Mouse (Mus musculus): ENCODE measurements around the gene Lbx2. TPM values are rescaled to one million over a fixed set of nuclear protein-coding genes. Genes with fewer than 3 reads are reported as not detected.
A peak's percentile ranks its signal among the peaks of the same experiment; 100 is the strongest.

Lbx2 gene
- polyA plus RNA-seq, 1 experiment from 2014 or later: 0.27 TPM

GRCm38 (mm10) chr6:83125331-83125730 is 39.2 kb downstream of the Lbx2 start, which contains the start of gene Ino80b:
TSS of gene Ino80b (minus strand) at chr6:83125431.
- ATAC-seq (ENCODE audit: insufficient number of reproducible peaks, insufficient read depth, low FRiP score, low TSS enrichment, low read depth): no peak
- Histone ChIP-seq H3K4me1 (peaks cover 30% of the 10 kb centered on the region), H3K4me2 (peak within 1 kb of the TSS; percentile 83), H3K4me3 (peak within 1 kb of the TSS; percentile 81), H3K27me3 (no peaks in the 10 kb centered on the region), H3K36me3 (no peaks in the 10 kb centered on the region), H3K27ac (peak within 1 kb of the TSS; percentile 64; the same call in 1 of the 2 replicates), H3K9me3 (no peaks in the 10 kb centered on the region), H3K9ac (peak within 1 kb of the TSS; percentile 83)
- 22% methylated on average over 5 of the region's 5 CpGs for WGBS

- no peaks in the 10 kb centered on the region for H3K36me3 ChIP-seq
- H3K4me1 ChIP-seq: peaks cover 26% of the 10 kb centered on the region
- H3K9me3 ChIP-seq: no peaks in the 10 kb centered on the region
- no peak for ATAC-seq (ENCODE audit: insufficient number of reproducible peaks, insufficient read depth, low FRiP score, low TSS enrichment, low read depth)
- no peak overlapping the region for H3K27ac ChIP-seq
- no peak overlapping the region for H3K9ac ChIP-seq
- WGBS: 90% methylated on average over 5 of the region's 5 CpGs
- H3K27me3 ChIP-seq: no peaks in the 10 kb centered on the region
- H3K4me2 ChIP-seq: no peak overlapping the region
- no peak overlapping the region for H3K4me3 ChIP-seq
Observed at GRCm38 (mm10) chr6:83127419-83127818, 41.3 kb downstream of the Lbx2 start.

- H3K9ac ChIP-seq: no peak overlapping the region
- no peaks in the 10 kb centered on the region for H3K27me3 ChIP-seq
- no peaks in the 10 kb centered on the region for H3K36me3 ChIP-seq
- ATAC-seq (ENCODE audit: insufficient number of reproducible peaks, insufficient read depth, low FRiP score, low TSS enrichment, low read depth): no peak
- WGBS: 79% methylated on average over 6 of the region's 6 CpGs
- H3K4me2 ChIP-seq: no peak overlapping the region
- no peak overlapping the region for H3K27ac ChIP-seq
- H3K4me1 ChIP-seq: peaks cover 18% of the 10 kb centered on the region
- H3K4me3 ChIP-seq: no peak overlapping the region
- H3K9me3 ChIP-seq: no peaks in the 10 kb centered on the region
Observed at GRCm38 (mm10) chr6:83131469-83132034, 45.4 kb downstream of the Lbx2 start.

GRCm38 (mm10) chr6:83132176-83132919 is 46.2 kb downstream of the Lbx2 start:
- Histone ChIP-seq H3K4me2 (no peak overlapping the region), H3K9me3 (no peaks in the 10 kb centered on the region), H3K9ac (no peak overlapping the region), H3K4me1 (peaks cover 20% of the 10 kb centered on the region), H3K36me3 (no peaks in the 10 kb centered on the region), H3K4me3 (no peak overlapping the region), H3K27ac (no peak overlapping the region), H3K27me3 (no peaks in the 10 kb centered on the region)
- ATAC-seq (ENCODE audit: insufficient number of reproducible peaks, insufficient read depth, low FRiP score, low TSS enrichment, low read depth): no peak
- WGBS: 86% methylated on average over 9 of the region's 9 CpGs

GRCm38 (mm10) chr6:83134226-83134625 is 48.1 kb downstream of the Lbx2 start:
- H3K27ac ChIP-seq: no peak overlapping the region
- H3K4me1 ChIP-seq: peaks cover 35% of the 10 kb centered on the region
- H3K27me3 ChIP-seq: no peaks in the 10 kb centered on the region
- 64% methylated on average over 3 of the region's 3 CpGs for WGBS
- no peak overlapping the region for H3K4me2 ChIP-seq
- ATAC-seq (ENCODE audit: insufficient number of reproducible peaks, insufficient read depth, low FRiP score, low TSS enrichment, low read depth): no peak
- H3K4me3 ChIP-seq: no peak overlapping the region
- no peak overlapping the region for H3K9ac ChIP-seq
- H3K36me3 ChIP-seq: no peaks in the 10 kb centered on the region
- no peaks in the 10 kb centered on the region for H3K9me3 ChIP-seq

- Histone ChIP-seq H3K4me1 (peaks cover 43% of the 10 kb centered on the region), H3K27me3 (no peaks in the 10 kb centered on the region), H3K36me3 (no peaks in the 10 kb centered on the region), H3K4me2 (peak within 1 kb of the TSS; percentile 79), H3K27ac (peak within 1 kb of the TSS; percentile 100), H3K4me3 (peak within 1 kb of the TSS; percentile 51), H3K9ac (peak within 1 kb of the TSS; percentile 87), H3K9me3 (no peaks in the 10 kb centered on the region)
- no peak for ATAC-seq (ENCODE audit: insufficient number of reproducible peaks, insufficient read depth, low FRiP score, low TSS enrichment, low read depth)
- WGBS: 61% methylated on average over 7 of the region's 7 CpGs
Observed at GRCm38 (mm10) chr6:83134951-83135513, 48.9 kb downstream of the Lbx2 start, which contains the start of gene Rtkn. TSS of gene Rtkn (plus strand) at chr6:83135463.

- Histone ChIP-seq H3K4me1 (peaks cover 45% of the 10 kb centered on the region), H3K9me3 (no peaks in the 10 kb centered on the region), H3K9ac (peak overlapping the region; percentile 87), H3K4me3 (peak overlapping the region; percentile 51), H3K27me3 (no peaks in the 10 kb centered on the region), H3K36me3 (no peaks in the 10 kb centered on the region), H3K4me2 (peak overlapping the region; percentile 79), H3K27ac (peak overlapping the region; percentile 100)
- WGBS: 3% methylated on average over 37 of the region's 37 CpGs
- no peak for ATAC-seq (ENCODE audit: insufficient number of reproducible peaks, insufficient read depth, low FRiP score, low TSS enrichment, low read depth)
Observed at GRCm38 (mm10) chr6:83135571-83136161, 49.5 kb downstream of the Lbx2 start.

GRCm38 (mm10) chr6:83136291-83136880 is 50.2 kb downstream of the Lbx2 start:
- H3K36me3 ChIP-seq: no peaks in the 10 kb centered on the region
- peak overlapping the region; percentile 51 for H3K4me3 ChIP-seq
- 0 out of 2 replicates have a peak, but pooled peaks have one; percentile 1 for ATAC-seq (ENCODE audit: insufficient number of reproducible peaks, insufficient read depth, low FRiP score, low TSS enrichment, low read depth)
- no peaks in the 10 kb centered on the region for H3K27me3 ChIP-seq
- H3K9me3 ChIP-seq: no peaks in the 10 kb centered on the region
- H3K4me2 ChIP-seq: peak overlapping the region; percentile 79
- peak overlapping the region; percentile 100 for H3K27ac ChIP-seq
- H3K9ac ChIP-seq: peak overlapping the region; percentile 87
- 10% methylated on average over 5 of the region's 5 CpGs for WGBS
- peaks cover 48% of the 10 kb centered on the region for H3K4me1 ChIP-seq

GRCm38 (mm10) chr6:83136881-83137575 is 50.9 kb downstream of the Lbx2 start:
- peak; percentile 82 for ATAC-seq (ENCODE audit: insufficient number of reproducible peaks, insufficient read depth, low FRiP score, low TSS enrichment, low read depth)
- Histone ChIP-seq H3K27me3 (no peaks in the 10 kb centered on the region), H3K9ac (peak overlapping the region; percentile 87), H3K4me1 (peaks cover 54% of the 10 kb centered on the region), H3K27ac (peak overlapping the region; percentile 100), H3K9me3 (no peaks in the 10 kb centered on the region), H3K4me3 (peak overlapping the region; percentile 51), H3K36me3 (no peaks in the 10 kb centered on the region), H3K4me2 (peak overlapping the region; percentile 79)
- WGBS: under 1% methylated on average over 26 of the region's 26 CpGs

GRCm38 (mm10) chr6:83137576-83137950 is 51.4 kb downstream of the Lbx2 start:
- ATAC-seq (ENCODE audit: insufficient number of reproducible peaks, insufficient read depth, low FRiP score, low TSS enrichment, low read depth): peak; percentile 76
- H3K36me3 ChIP-seq: no peaks in the 10 kb centered on the region
- H3K4me3 ChIP-seq: peak overlapping the region; percentile 51
- peak overlapping the region; percentile 87 for H3K9ac ChIP-seq
- H3K9me3 ChIP-seq: no peaks in the 10 kb centered on the region
- WGBS: 1% methylated on average over 12 of the region's 12 CpGs
- peak overlapping the region; percentile 79 for H3K4me2 ChIP-seq
- H3K27ac ChIP-seq: peak overlapping the region; percentile 100
- H3K4me1 ChIP-seq: peaks cover 59% of the 10 kb centered on the region
- no peaks in the 10 kb centered on the region for H3K27me3 ChIP-seq
